ENCODE assay signal across 15 mouse cellular contexts in the genomic region with DNA sequence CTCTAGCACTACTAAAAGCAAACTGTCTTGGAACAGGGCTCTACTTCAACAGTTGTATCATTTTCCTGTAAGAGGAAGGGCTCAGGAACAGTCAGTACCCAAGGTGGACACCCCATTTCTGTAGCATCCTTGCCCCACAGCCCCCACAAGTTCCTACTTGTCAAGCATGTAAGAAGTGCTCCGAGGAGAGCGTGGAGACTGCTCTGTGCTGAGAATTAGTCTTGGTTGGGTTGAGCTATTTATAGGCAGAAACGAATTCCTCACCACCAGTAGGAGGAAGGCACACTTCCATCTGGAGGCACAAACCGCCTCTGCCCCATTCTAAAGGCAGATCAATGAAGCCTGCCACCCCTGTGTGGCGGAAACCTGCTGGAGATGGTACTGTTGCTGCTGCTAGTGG. TPM values are rescaled to one million over a fixed set of nuclear protein-coding genes. Genes with fewer than 3 reads are reported as not detected.
DNase-seq lines count a peak whose midpoint lies in the region; ATAC-seq and TF ChIP-seq lines count a peak whose summit lies in the region.
"Had no signal": no experiment of that assay in that cellular context is flagged by ENCODE, and none has a peak within 500 bp of the region (broad histone marks: within the 10 kb centered on the region; RNA-seq: fewer than 3 reads in every experiment).

No protein-coding gene starts in this region.

- no peaks in the 10 kb centered on the region for H3K27me3 ChIP-seq in forebrain, postnatal 0 days (ENCODE audit: insufficient read depth, low read length)
- no peaks in the 10 kb centered on the region for H3K27me3 ChIP-seq in forebrain, embryonic 16.5 days (replicated peaks; ENCODE audit: control insufficient read depth, insufficient read depth, low read length)
- H3K27me3 ChIP-seq in neural tube, embryonic 15.5 days (replicated peaks) = no peaks in the 10 kb centered on the region
- H3K27me3 ChIP-seq: intestine, embryonic 15.5 days had no signal

- no peak for ATAC-seq in forebrain, postnatal 0 days
- no peak for ATAC-seq in forebrain, embryonic 16.5 days
- ATAC-seq in neural tube, embryonic 15.5 days (ENCODE audit: low FRiP score) = no peak
- ATAC-seq: intestine, embryonic 15.5 days had no signal

- no peak overlapping the region for H3K4me3 ChIP-seq in forebrain, postnatal 0 days (ENCODE audit: low read depth, low read length)
- no peak overlapping the region for H3K4me3 ChIP-seq in forebrain, embryonic 16.5 days (replicated peaks; ENCODE audit: low read length)
- H3K4me3 ChIP-seq in neural tube, embryonic 15.5 days (replicated peaks) = no peak overlapping the region
- H3K4me3 ChIP-seq: intestine, embryonic 15.5 days had no signal

- H3K4me1 ChIP-seq in forebrain, postnatal 0 days (ENCODE audit: insufficient read depth) = no peaks in the 10 kb centered on the region
- H3K4me1 ChIP-seq in forebrain, embryonic 16.5 days (replicated peaks; ENCODE audit: control insufficient read depth, insufficient read depth, low read length) = 0 out of 2 replicates have a peak, but pooled peaks cover 3% of the 10 kb centered on the region
- H3K4me1 ChIP-seq in neural tube, embryonic 15.5 days = peaks cover 13% of the 10 kb centered on the region; the same call in 1 of the 2 replicates
- H3K4me1 ChIP-seq: intestine, embryonic 15.5 days had no signal

- H3K36me3 ChIP-seq in forebrain, postnatal 0 days (ENCODE audit: insufficient read depth) = peaks cover 60% of the 10 kb centered on the region
- peaks cover 7% of the 10 kb centered on the region; the same call in 1 of the 2 replicates for H3K36me3 ChIP-seq in forebrain, embryonic 16.5 days (ENCODE audit: control insufficient read depth, insufficient read depth)
- peaks cover 51% of the 10 kb centered on the region for H3K36me3 ChIP-seq in neural tube, embryonic 15.5 days
- H3K36me3 ChIP-seq: intestine, embryonic 15.5 days had no signal

- DNase-seq in forebrain, postnatal 0 days = peak; percentile 13
- peak; percentile 35 to 69 for DNase-seq in layer of hippocampus, adult 18-20 months (ENCODE audit: low spot score in 2 of 2)
- DNase-seq in layer of hippocampus, postnatal 10 days (ENCODE audit: low spot score in 2 of 2) = no peak
- peak; percentile 47 to 71 for DNase-seq in left cerebral cortex, adult 8-10 months (ENCODE audit: low spot score in 2 of 2)
- peak; percentile 23 for DNase-seq in skeletal muscle tissue, adult 2 months (ENCODE audit: low read depth, low spot score)
- DNase-seq in lung, postnatal 25 days (ENCODE audit: low spot score) = no peak
- DNase-seq: adrenal gland, adult 8-10 months; cerebellum, postnatal 14 days; kidney, postnatal 25 days; liver; lung, embryonic 14.5 days; thymus, adult 2 months had no signal

- H3K9ac ChIP-seq in forebrain, postnatal 0 days = no peak overlapping the region
- no peak overlapping the region for H3K9ac ChIP-seq in forebrain, embryonic 16.5 days (replicated peaks; ENCODE audit: low read depth, low read length)
- no peak overlapping the region for H3K9ac ChIP-seq in neural tube, embryonic 15.5 days (replicated peaks)
- H3K9ac ChIP-seq: intestine, embryonic 15.5 days; lung, embryonic 14.5 days had no signal

- no peak overlapping the region for H3K27ac ChIP-seq in forebrain, postnatal 0 days (ENCODE audit: low read depth, low read length)
- no peak overlapping the region for H3K27ac ChIP-seq in forebrain, embryonic 16.5 days (ENCODE audit: low read length)
- no peak overlapping the region for H3K27ac ChIP-seq in neural tube, embryonic 15.5 days (replicated peaks)
- H3K27ac ChIP-seq: intestine, embryonic 15.5 days had no signal

- H3K4me2 ChIP-seq in forebrain, postnatal 0 days (ENCODE audit: low read depth) = no peak overlapping the region
- H3K4me2 ChIP-seq in forebrain, embryonic 16.5 days (ENCODE audit: low read length) = no peak overlapping the region
- H3K4me2 ChIP-seq in neural tube, embryonic 15.5 days = no peak overlapping the region
- H3K4me2 ChIP-seq: intestine, embryonic 15.5 days; lung, embryonic 14.5 days had no signal

- WGBS in forebrain, postnatal 0 days = 50% methylated on average over 5 of the region's 5 CpGs
- 54% methylated on average over 5 of the region's 5 CpGs for WGBS in forebrain, embryonic 16.5 days
- WGBS in neural tube, embryonic 15.5 days = 48% methylated on average over 5 of the region's 5 CpGs

- TF ChIP-seq CTCF in forebrain, postnatal 0 days (IDR thresholded peaks at IDR 0.05; ENCODE audit: low read depth) = no peak

- H3K9me3 ChIP-seq in forebrain, postnatal 0 days (ENCODE audit: low read length) = no peaks in the 10 kb centered on the region
- no peaks in the 10 kb centered on the region for H3K9me3 ChIP-seq in forebrain, embryonic 16.5 days (ENCODE audit: control insufficient read depth, low read length)
- H3K9me3 ChIP-seq in neural tube, embryonic 15.5 days (replicated peaks) = no peaks in the 10 kb centered on the region
- H3K9me3 ChIP-seq: intestine, embryonic 15.5 days had no signal

RNA-seq across cellular contexts. Expression of gene Iqsec1, which starts 52.8 kb away (rescaled TPM):
- total RNA-seq in forebrain, postnatal 0 days (2014; rRNA removed) = 73.2 and 103 TPM in 2 replicates
- polyA plus RNA-seq in forebrain, postnatal 0 days (2015; fragmentation: Nextera tagmentation; extraction: Ambion mirVana) = 14.9 and 21.8 TPM in 2 replicates
- 13.2 and 15.1 TPM in 2 replicates for polyA plus RNA-seq in forebrain, embryonic 16.5 days (2015; fragmentation: Nextera tagmentation; extraction: Ambion mirVana)
- 100 to 1,000 TPM; 268 to 271 TPM for total RNA-seq in layer of hippocampus, adult 18-20 months (2021)
- 100 to 1,000 TPM; 194 to 213 TPM for total RNA-seq in layer of hippocampus, postnatal 10 days (2021)
- 100 to 1,000 TPM; 334 to 403 (median 359) TPM for total RNA-seq in left cerebral cortex, adult 8-10 months (2022)
- polyA plus RNA-seq in neural tube, embryonic 15.5 days (2015; fragmentation: Nextera tagmentation; extraction: Ambion mirVana) = 19.7 and 21.5 TPM in 2 replicates

Comparison
In these comparisons a context has a peak if more than half of its experiments do, and no peak if none do; other contexts are left out.
1. DNase-seq: peak in forebrain, postnatal 0 days (single experiment), layer of hippocampus, adult 18-20 months (2 of 2), left cerebral cortex, adult 8-10 months (2 of 2) and skeletal muscle tissue, adult 2 months (single experiment); none in layer of hippocampus, postnatal 10 days (0 of 2) and lung, postnatal 25 days (single experiment).